Mouse (Mus musculus) thymus, adult 2 months (tissue): ENCODE data around the gene Sema5b.

ENCODE experiments used
- CTCF ChIP-seq: fragments of 200-500 bp; IDR thresholded peaks from 2 replicates; pipeline ENCODE4 v1.5.1; 2012; ENCODE audit warnings: mild to moderate bottlenecking, control low read depth, low read length, moderate library complexity, borderline replicate concordance; ENCODE audit not compliant: control insufficient read depth, poor library complexity, insufficient read depth; ENCODE audit errors: extremely low read depth
- POLR2A ChIP-seq: fragments of 200-500 bp; IDR thresholded peaks from 2 replicates; pipeline ENCODE4 v1.6.1; 2012; ENCODE audit warnings: mild to moderate bottlenecking, low read length, control low read depth, moderate library complexity; ENCODE audit not compliant: control insufficient read depth, poor library complexity, insufficient read depth; ENCODE audit errors: extremely low read depth

DNA sequence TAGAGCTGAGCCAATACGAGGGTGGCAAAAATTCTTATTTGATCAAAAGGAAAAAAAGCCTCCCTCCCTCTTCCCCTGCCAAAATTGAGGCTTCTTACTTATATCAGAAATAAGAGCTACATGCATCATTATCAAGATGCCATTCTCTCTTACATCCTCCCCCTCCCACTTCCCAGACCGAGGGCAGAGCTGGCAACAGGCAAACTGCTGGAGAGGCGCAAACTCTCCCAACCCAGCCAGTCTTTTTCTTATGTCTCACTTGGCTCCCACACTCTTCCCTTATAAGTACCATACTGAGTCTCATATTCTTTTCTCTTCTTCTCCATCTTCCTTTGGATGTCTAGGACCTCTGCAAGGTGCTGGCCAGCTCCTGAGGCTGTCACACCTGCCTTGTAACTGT is 6.3 kb upstream of the Sema5b start:
- no peak for TF ChIP-seq POLR2A
- no peak for TF ChIP-seq CTCF
